Comparison of ENCODE assay signal across 8 mouse cellular contexts in genomic region chr9:15034546-15035273, GRCm38 (mm10). TPM values are rescaled to one million over a fixed set of nuclear protein-coding genes. Genes with fewer than 3 reads are reported as not detected.
A peak's percentile ranks its signal among the peaks of the same experiment; 100 is the strongest.
DNase-seq lines count a peak whose midpoint lies in the region; ATAC-seq and TF ChIP-seq lines count a peak whose summit lies in the region.
"Had no signal": no experiment of that assay in that cellular context is flagged by ENCODE, and none has a peak within 500 bp of the region (broad histone marks: within the 10 kb centered on the region; RNA-seq: fewer than 3 reads in every experiment).

No protein-coding gene starts in this region.

- peak; percentile 54 for DNase-seq in A20 (ENCODE audit: low read depth, low spot score)
- peak; percentile 47 to 50 for DNase-seq in B cell, adult 2 months
- no peak for DNase-seq in heart, postnatal 0 days (ENCODE audit: low spot score)
- DNase-seq in lung, postnatal 25 days (ENCODE audit: low spot score): peak; percentile 66
- DNase-seq in cerebellum, postnatal 25 days: no peak
- DNase-seq in left cerebral cortex, postnatal 14 days (ENCODE audit: low spot score in 2 of 2): no peak
- no peak for DNase-seq in hindbrain, embryonic 14.5 days (ENCODE audit: low spot score)

- H3K36me3 ChIP-seq in heart, postnatal 0 days (replicated peaks; ENCODE audit: control insufficient read depth, insufficient read depth, low read length): no peaks in the 10 kb centered on the region
- peaks cover 11% of the 10 kb centered on the region; the same call in 1 of the 2 replicates for H3K36me3 ChIP-seq in hindbrain, embryonic 14.5 days (replicated peaks; ENCODE audit: control insufficient read depth, insufficient read depth)
- H3K36me3 ChIP-seq: lung, embryonic 15.5 days had no signal

- TF ChIP-seq CTCF in heart, postnatal 0 days (IDR thresholded peaks at IDR 0.05; ENCODE audit: low read depth): no peak

- ATAC-seq in heart, postnatal 0 days (ENCODE audit: insufficient read depth, low read depth): peak; percentile 21; the same call in 1 of the 2 replicates
- no peak for ATAC-seq in hindbrain, embryonic 14.5 days (ENCODE audit: low FRiP score)

- whole genome bisulfite sequencing in heart, postnatal 0 days: 59% methylated on average over 7 of the region's 7 CpGs
- WGBS in hindbrain, embryonic 14.5 days: 85% methylated on average over 7 of the region's 7 CpGs

- TF ChIP-seq EP300 in heart, postnatal 0 days (IDR thresholded peaks at IDR 0.05; ENCODE audit: low read depth): no peak

- no peak overlapping the region for H3K4me2 ChIP-seq in heart, postnatal 0 days (ENCODE audit: low read depth, low read length)
- no peak overlapping the region for H3K4me2 ChIP-seq in hindbrain, embryonic 14.5 days (replicated peaks)
- H3K4me2 ChIP-seq: lung, embryonic 15.5 days had no signal

- H3K27me3 ChIP-seq in heart, postnatal 0 days (ENCODE audit: control insufficient read depth, insufficient read depth, low read length): no peaks in the 10 kb centered on the region
- no peaks in the 10 kb centered on the region for H3K27me3 ChIP-seq in hindbrain, embryonic 14.5 days (ENCODE audit: control insufficient read depth, insufficient read depth, low read length)
- H3K27me3 ChIP-seq: lung, embryonic 15.5 days had no signal

- no peak overlapping the region for H3K27ac ChIP-seq in heart, postnatal 0 days (ENCODE audit: low read depth)
- no peak overlapping the region for H3K27ac ChIP-seq in hindbrain, embryonic 14.5 days
- H3K27ac ChIP-seq: lung, embryonic 15.5 days had no signal

- H3K9me3 ChIP-seq in heart, postnatal 0 days (replicated peaks; ENCODE audit: control insufficient read depth, low read length): no peaks in the 10 kb centered on the region
- H3K9me3 ChIP-seq in hindbrain, embryonic 14.5 days (ENCODE audit: control insufficient read depth, low read length): no peaks in the 10 kb centered on the region
- H3K9me3 ChIP-seq: lung, embryonic 15.5 days had no signal

- intact Hi-C loops in left cerebral cortex, postnatal 14 days (cut with DNase I): loop anchor here (5.0 kb wide), 1 partner anchor 178 kb away; no protein-coding TSS in a partner anchor

- H3K9ac ChIP-seq in heart, postnatal 0 days (replicated peaks; ENCODE audit: low read depth, low read length): no peak overlapping the region
- no peak overlapping the region for H3K9ac ChIP-seq in hindbrain, embryonic 14.5 days
- H3K9ac ChIP-seq: lung, embryonic 15.5 days had no signal

- H3K4me1 ChIP-seq in heart, postnatal 0 days (ENCODE audit: control insufficient read depth, insufficient read depth): no peaks in the 10 kb centered on the region
- peaks cover 5% of the 10 kb centered on the region for H3K4me1 ChIP-seq in hindbrain, embryonic 14.5 days (replicated peaks; ENCODE audit: control insufficient read depth, insufficient read depth, low read length)

- no peak overlapping the region for H3K4me3 ChIP-seq in heart, postnatal 0 days (ENCODE audit: low read depth, low read length)
- no peak overlapping the region for H3K4me3 ChIP-seq in hindbrain, embryonic 14.5 days (replicated peaks; ENCODE audit: low read length)
- H3K4me3 ChIP-seq: lung, embryonic 15.5 days had no signal

RNA-seq across cellular contexts. Expression of gene Panx1, which starts 10.6 kb away (rescaled TPM):
- total RNA-seq in heart, postnatal 0 days (2014; rRNA removed; ENCODE audit: low replicate concordance): 2.4 and 7.4 TPM in 2 replicates
- 10.2 and 11.2 TPM in 2 replicates for polyA plus RNA-seq in heart, postnatal 0 days (2015; fragmentation: Nextera tagmentation; extraction: Ambion mirVana)
- 10 to 100 TPM; 42.2 to 43.4 TPM for total RNA-seq in left cerebral cortex, postnatal 14 days (2021)
- polyA plus RNA-seq in hindbrain, embryonic 14.5 days (2014; fragmentation: Nextera tagmentation; extraction: Ambion mirVana): 197 and 225 TPM in 2 replicates

Comparison
In these comparisons a context has a peak if more than half of its experiments do, and no peak if none do; other contexts are left out.
1. DNase-seq: peak in A20 (single experiment), B cell, adult 2 months (2 of 2) and lung, postnatal 25 days (single experiment); none in heart, postnatal 0 days (single experiment), cerebellum, postnatal 25 days (0 of 2), left cerebral cortex, postnatal 14 days (0 of 2) and hindbrain, embryonic 14.5 days (single experiment).